Mouse (Mus musculus): ENCODE results near the gene Ythdf2. TPM values are rescaled to one million over a fixed set of nuclear protein-coding genes. Genes with fewer than 3 reads are reported as not detected.

Gene Ythdf2
- total RNA-seq, 2 experiments from 2014 or later, result 32.9 to 35.0 TPM

- no peak for ATAC-seq (ENCODE audit: poor library complexity, severe bottlenecking)
Observed at GRCm38 (mm10) chr4:132156941-132157622, 55.0 kb downstream of the Ythdf2 start.

GRCm38 (mm10) chr4:132154877-132155670 is 57.0 kb downstream of the Ythdf2 start:
- no peak for ATAC-seq (ENCODE audit: poor library complexity, severe bottlenecking)

GRCm38 (mm10) chr4:132151673-132152072 is 60.4 kb downstream of the Ythdf2 start:
- no peak for ATAC-seq (ENCODE audit: poor library complexity, severe bottlenecking)

- ATAC-seq (ENCODE audit: poor library complexity, severe bottlenecking), result no peak
Observed at GRCm38 (mm10) chr4:132146201-132146600, 65.9 kb downstream of the Ythdf2 start.

- no peak for ATAC-seq (ENCODE audit: poor library complexity, severe bottlenecking)
Observed at GRCm38 (mm10) chr4:132145092-132145491, 67.0 kb downstream of the Ythdf2 start.

GRCm38 (mm10) chr4:132144080-132144841 is 67.8 kb downstream of the Ythdf2 start, which contains the start of gene Oprd1:
Gene Oprd1 (minus strand): TSS chr4:132144486.
- ATAC-seq (ENCODE audit: poor library complexity, severe bottlenecking), result no peak

- ATAC-seq (ENCODE audit: poor library complexity, severe bottlenecking), result no peak
Observed at GRCm38 (mm10) chr4:132138640-132139039, 73.5 kb downstream of the Ythdf2 start.

GRCm38 (mm10) chr4:132137013-132137412 is 75.1 kb downstream of the Ythdf2 start:
- ATAC-seq (ENCODE audit: poor library complexity, severe bottlenecking), result no peak

Other genes with a start within 250 kb of the Ythdf2 start
- gene Gm10300, start 137.6 kb downstream of the Ythdf2 start, total RNA-seq (2015), result 0.16 TPM in 1 of 2 replicates, not detected in the other
- gene Gm10300, start 137.6 kb downstream of the Ythdf2 start, total RNA-seq (2017), result 0.33 and 0.37 TPM in 2 replicates
- 42.5 and 51.8 TPM in 2 replicates for gene Epb41, start 137.0 kb downstream of the Ythdf2 start, total RNA-seq (2015)
- 61.1 and 62.3 TPM in 2 replicates for gene Epb41, start 137.0 kb downstream of the Ythdf2 start, total RNA-seq (2017)
- gene Oprd1, start 67.8 kb downstream of the Ythdf2 start, total RNA-seq (2015), result not detected in 2 replicates
- not detected in 2 replicates for gene Oprd1, start 67.8 kb downstream of the Ythdf2 start, total RNA-seq (2017)
- 17.9 and 21.6 TPM in 2 replicates for gene Gmeb1, start 49.3 kb upstream of the Ythdf2 start, total RNA-seq (2015)
- gene Gmeb1, start 49.3 kb upstream of the Ythdf2 start, total RNA-seq (2017), result 29.0 and 29.5 TPM in 2 replicates
- 40.8 and 41.2 TPM in 2 replicates for gene Taf12, start 62.1 kb upstream of the Ythdf2 start, total RNA-seq (2015)
- gene Taf12, start 62.1 kb upstream of the Ythdf2 start, total RNA-seq (2017), result 49.0 and 74.5 TPM in 2 replicates
- gene Rab42, start 91.1 kb upstream of the Ythdf2 start, total RNA-seq (2015), result not detected in 2 replicates
- not detected in 2 replicates for gene Rab42, start 91.1 kb upstream of the Ythdf2 start, total RNA-seq (2017)
- gene Trnau1ap, start 117.2 kb upstream of the Ythdf2 start, total RNA-seq (2015), result 25.3 and 32.6 TPM in 2 replicates
- gene Trnau1ap, start 117.2 kb upstream of the Ythdf2 start, total RNA-seq (2017), result 22.6 and 25.7 TPM in 2 replicates
- gene Rcc1, start 141.3 kb upstream of the Ythdf2 start, total RNA-seq (2015), result 14.0 TPM in 2 replicates
- 20.4 and 21.0 TPM in 2 replicates for gene Rcc1, start 141.3 kb upstream of the Ythdf2 start, total RNA-seq (2017)
- 33.8 and 36.3 TPM in 2 replicates for gene Phactr4, start 210.2 kb upstream of the Ythdf2 start, total RNA-seq (2015)
- 6.6 and 13.2 TPM in 2 replicates for gene Phactr4, start 210.2 kb upstream of the Ythdf2 start, total RNA-seq (2017)

Data from megakaryocyte, adult 5-6 weeks (primary cell).